Mouse (Mus musculus) heart, embryonic 16.5 days (tissue): ENCODE measurements around the gene Pbx1. TPM values are rescaled to one million over a fixed set of nuclear protein-coding genes. Genes with fewer than 3 reads are reported as not detected.

Experiments
- ATAC-seq: fragments of 200-750 bp; cut with Nextera tagmentation; replicated peaks from 2 replicates; pipeline ENCODE4 v1.8.0; 2017; ENCODE audit warnings: moderate number of reproducible peaks; ENCODE audit not compliant: insufficient read depth, low FRiP score; ENCODE audit errors: extremely low read depth
- H3K27ac ChIP-seq: fragments of 300-500 bp; sonication (generic); 2 replicates; pipeline ENCODE4 v1.5.1; 2014; ENCODE audit warnings: mild to moderate bottlenecking, low read length, control low read depth, moderate library complexity
- H3K27me3 ChIP-seq: fragments of 300-500 bp; sonication (generic); 2 replicates; pipeline ENCODE4 v1.6.1; 2014; ENCODE audit warnings: low read length, mixed read lengths; ENCODE audit not compliant: control insufficient read depth, insufficient read depth
- H3K36me3 ChIP-seq: fragments of 300-500 bp; sonication (generic); 2 replicates; pipeline ENCODE4 v1.6.1; 2014; ENCODE audit not compliant: control insufficient read depth, insufficient read depth
- H3K4me1 ChIP-seq: fragments of 300-500 bp; sonication (generic); 2 replicates; pipeline ENCODE4 v1.6.1; 2014; ENCODE audit warnings: low read length, mixed read lengths; ENCODE audit not compliant: control insufficient read depth, insufficient read depth
- H3K4me2 ChIP-seq: fragments of 300-500 bp; sonication (generic); 2 replicates; pipeline ENCODE4 v1.6.1; 2014; ENCODE audit warnings: low read depth, mild to moderate bottlenecking, control low read depth, low read length
- H3K4me3 ChIP-seq: fragments of 300-500 bp; sonication (generic); 2 replicates; pipeline ENCODE4 v1.5.1; 2014; ENCODE audit warnings: mild to moderate bottlenecking, control low read depth, low read length
- H3K9ac ChIP-seq: fragments of 300-500 bp; sonication (generic); 2 replicates; pipeline ENCODE4 v1.6.1; 2014; ENCODE audit warnings: low read length, control low read depth
- H3K9me3 ChIP-seq: fragments of 300-500 bp; sonication (generic); replicated peaks from 2 replicates; pipeline ENCODE4 v1.6.1; 2016; ENCODE audit warnings: low read length; ENCODE audit not compliant: control insufficient read depth
- WGBS: fragments of 180-500 bp; shearing (Covaris S2); extraction: QIAGEN DNeasy Blood & Tissue Kit; methylation state at CpG from one replicate; pipeline ENCODE4 v1.1.7; 2014; 5-methylcytosine and 5-hydroxymethylcytosine counted together
- polyA plus RNA-seq: library from polyadenylated mRNA; unstranded; fragments of >200 nt; fragmentation: Nextera tagmentation; extraction: Ambion mirVana; gene quantifications from 2 replicates; pipeline ENCODE4 v1.2.1, GENCODE M21; 2015

Pbx1 gene
- polyA plus RNA-seq, 1 experiment from 2014 or later = 18.0 TPM

- H3K4me1 ChIP-seq = peaks cover 30% of the 10 kb centered on the region
- no peak overlapping the region for H3K27ac ChIP-seq
- no peaks in the 10 kb centered on the region for H3K27me3 ChIP-seq
- no peak overlapping the region for H3K4me2 ChIP-seq
- no peak overlapping the region for H3K4me3 ChIP-seq
- H3K9me3 ChIP-seq = no peaks in the 10 kb centered on the region
- 16% methylated on average over 4 of the region's 4 CpGs for WGBS
- no peak for ATAC-seq
- no peak overlapping the region for H3K9ac ChIP-seq
- no peaks in the 10 kb centered on the region; the same call in 1 of the 2 replicates for H3K36me3 ChIP-seq
These were observed 77.1 kb downstream of the Pbx1 start for GRCm38 (mm10) chr1:168354934-168355333.

- 89% methylated on average over 8 of the region's 8 CpGs for WGBS
- Histone ChIP-seq H3K9me3 (no peaks in the 10 kb centered on the region), H3K9ac (no peak overlapping the region), H3K36me3 (no peaks in the 10 kb centered on the region), H3K4me1 (peaks cover 4% of the 10 kb centered on the region; the same call in 1 of the 2 replicates), H3K4me3 (no peak overlapping the region), H3K27ac (no peak overlapping the region), H3K27me3 (no peaks in the 10 kb centered on the region), H3K4me2 (no peak overlapping the region)
- ATAC-seq = no peak
These were observed 83.9 kb downstream of the Pbx1 start for GRCm38 (mm10) chr1:168348036-168348784.

- WGBS = 82% methylated on average over 8 of the region's 8 CpGs
- Histone ChIP-seq H3K4me1 (peaks cover 4% of the 10 kb centered on the region; the same call in 1 of the 2 replicates), H3K9me3 (no peaks in the 10 kb centered on the region), H3K27me3 (no peaks in the 10 kb centered on the region), H3K4me3 (no peak overlapping the region), H3K9ac (no peak overlapping the region), H3K4me2 (no peak overlapping the region), H3K27ac (no peak overlapping the region), H3K36me3 (no peaks in the 10 kb centered on the region)
- ATAC-seq = no peak
These were observed 87.2 kb downstream of the Pbx1 start for GRCm38 (mm10) chr1:168344918-168345317.

GRCm38 (mm10) chr1:168344262-168344661 is 87.8 kb downstream of the Pbx1 start:
- WGBS = 82% methylated on average over 5 of the region's 5 CpGs
- Histone ChIP-seq H3K4me1 (peaks cover 4% of the 10 kb centered on the region; the same call in 1 of the 2 replicates), H3K27me3 (no peaks in the 10 kb centered on the region), H3K4me2 (no peak overlapping the region), H3K9ac (no peak overlapping the region), H3K36me3 (no peaks in the 10 kb centered on the region), H3K9me3 (no peaks in the 10 kb centered on the region), H3K4me3 (no peak overlapping the region), H3K27ac (no peak overlapping the region)
- no peak for ATAC-seq

GRCm38 (mm10) chr1:168342269-168342668 is 89.8 kb downstream of the Pbx1 start:
- no peak overlapping the region for H3K4me3 ChIP-seq
- no peak overlapping the region for H3K4me2 ChIP-seq
- no peaks in the 10 kb centered on the region for H3K36me3 ChIP-seq
- WGBS = 63% methylated on average over 6 of the region's 6 CpGs
- no peak overlapping the region for H3K9ac ChIP-seq
- H3K27me3 ChIP-seq = no peaks in the 10 kb centered on the region
- ATAC-seq = no peak
- H3K9me3 ChIP-seq = no peaks in the 10 kb centered on the region
- peaks cover 7% of the 10 kb centered on the region for H3K4me1 ChIP-seq
- H3K27ac ChIP-seq = no peak overlapping the region

- 54% methylated on average over 12 of the region's 12 CpGs for WGBS
- no peak overlapping the region for H3K4me3 ChIP-seq
- H3K4me1 ChIP-seq = peaks cover 7% of the 10 kb centered on the region
- H3K9me3 ChIP-seq = no peaks in the 10 kb centered on the region
- H3K27ac ChIP-seq = no peak overlapping the region
- no peaks in the 10 kb centered on the region for H3K27me3 ChIP-seq
- ATAC-seq = no peak
- no peak overlapping the region for H3K9ac ChIP-seq
- no peak overlapping the region for H3K4me2 ChIP-seq
- H3K36me3 ChIP-seq = no peaks in the 10 kb centered on the region
These were observed 90.2 kb downstream of the Pbx1 start for GRCm38 (mm10) chr1:168341863-168342262.

GRCm38 (mm10) chr1:168341368-168341767 is 90.7 kb downstream of the Pbx1 start:
- Histone ChIP-seq H3K4me1 (peaks cover 7% of the 10 kb centered on the region), H3K36me3 (no peaks in the 10 kb centered on the region), H3K4me3 (no peak overlapping the region), H3K27ac (no peak overlapping the region), H3K4me2 (no peak overlapping the region), H3K9ac (no peak overlapping the region), H3K27me3 (no peaks in the 10 kb centered on the region), H3K9me3 (no peaks in the 10 kb centered on the region)
- ATAC-seq = no peak
- 73% methylated on average over 6 of the region's 6 CpGs for WGBS

GRCm38 (mm10) chr1:168336238-168336818 is 95.7 kb downstream of the Pbx1 start:
- ATAC-seq = no peak
- 88% methylated on average over 7 of the region's 7 CpGs for WGBS
- Histone ChIP-seq H3K36me3 (peaks cover 11% of the 10 kb centered on the region), H3K27me3 (no peaks in the 10 kb centered on the region), H3K4me3 (no peak overlapping the region), H3K4me2 (no peak overlapping the region), H3K27ac (no peak overlapping the region), H3K9ac (no peak overlapping the region), H3K9me3 (peaks cover 3% of the 10 kb centered on the region; the same call in 1 of the 2 replicates), H3K4me1 (peaks cover 8% of the 10 kb centered on the region)

- ATAC-seq = no peak
- Histone ChIP-seq H3K4me2 (no peak overlapping the region), H3K9ac (no peak overlapping the region), H3K36me3 (peaks cover 11% of the 10 kb centered on the region), H3K4me1 (peaks cover 12% of the 10 kb centered on the region), H3K27ac (no peak overlapping the region; the same call in 1 of the 2 replicates), H3K27me3 (no peaks in the 10 kb centered on the region), H3K4me3 (no peak overlapping the region), H3K9me3 (peaks cover 3% of the 10 kb centered on the region; the same call in 1 of the 2 replicates)
- WGBS = 80% methylated on average over 8 of the region's 8 CpGs
These were observed 97.1 kb downstream of the Pbx1 start for GRCm38 (mm10) chr1:168334831-168335574.
